Mouse (Mus musculus) layer of hippocampus, postnatal 14 days (tissue): Measurements from ENCODE around the gene Itgam. TPM values are rescaled to one million over a fixed set of nuclear protein-coding genes. Genes with fewer than 3 reads are reported as not detected.
"Not testable (repeated sequence)": the region's sequence is repeated elsewhere in the genome, so short reads cannot be mapped to it uniquely, and the experiment has no call there.

Experiments
- DNase-seq, 2 experiments: peaks; one replicate each; pipeline ENCODE4 v3.0.0; 2021 to 2022; ENCODE audit warnings: low spot score in 2 of 2, mixed read lengths in 1 of 2
- total RNA-seq, 2 experiments: library from RNA; stranded (reverse); gene quantifications; 2 replicates each; pipeline ENCODE4 v1.2.3; 2021

Gene Itgam
- total RNA-seq, 2 experiments from 2014 or later = 11.1 to 13.1 TPM

GRCm38 (mm10) chr7:128128741-128129720 is 66.6 kb downstream of the Itgam start, which contains the start of gene Itgax:
Itgax (plus strand) TSS chr7:128129547.
- DNase-seq = no peak

- DNase-seq = no peak
Measured at GRCm38 (mm10) chr7:128132148-128132547, 69.7 kb downstream of the Itgam start.

- DNase-seq = no peak
Measured at GRCm38 (mm10) chr7:128133596-128133995, 71.2 kb downstream of the Itgam start.

GRCm38 (mm10) chr7:128136927-128137326 is 74.5 kb downstream of the Itgam start:
- DNase-seq = no peak

GRCm38 (mm10) chr7:128139611-128140010 is 77.2 kb downstream of the Itgam start:
- no peak for DNase-seq

GRCm38 (mm10) chr7:128150970-128151369 is 88.5 kb downstream of the Itgam start:
- no peak for DNase-seq

- no peak for DNase-seq
Measured at GRCm38 (mm10) chr7:128154076-128154475, 91.6 kb downstream of the Itgam start, which contains the start of gene Itgad. Itgad (plus strand) TSS chr7:128154376.

GRCm38 (mm10) chr7:128154924-128155323 is 92.5 kb downstream of the Itgam start:
- no peak for DNase-seq

- not testable (repeated sequence) for DNase-seq
Measured at GRCm38 (mm10) chr7:128158688-128159354, 96.4 kb downstream of the Itgam start.

GRCm38 (mm10) chr7:128164001-128164400 is 101.6 kb downstream of the Itgam start:
- no peak for DNase-seq

- no peak for DNase-seq
Measured at GRCm38 (mm10) chr7:128166391-128166790, 104.0 kb downstream of the Itgam start.

Other genes starting within 250 kb of the Itgam start
- gene Stx4a, start 238.3 kb upstream of the Itgam start, total RNA-seq = 10 to 100 TPM; 51.4 to 59.6 TPM
- 100 to 1,000 TPM; 341 to 360 TPM for gene Stx1b, start 238.1 kb upstream of the Itgam start, total RNA-seq
- 10 to 100 TPM; 28.1 to 29.0 TPM for gene Zfp646, start 186.4 kb upstream of the Itgam start, total RNA-seq
- gene Zfp668, start 185.8 kb upstream of the Itgam start, total RNA-seq = 10 to 100 TPM; 22.4 to 23.9 TPM
- gene Prss53, start 171.7 kb upstream of the Itgam start, total RNA-seq = 1 to 10 TPM in 1 of 2 experiments, under 1 TPM in 1; 0.98 to 1.4 TPM
- not detected for gene Gm21974, start 167.2 kb upstream of the Itgam start, total RNA-seq
- gene Vkorc1, start 167.0 kb upstream of the Itgam start, total RNA-seq = 10 to 100 TPM; 20.2 to 24.7 TPM
- 10 to 100 TPM; 38.5 to 48.9 TPM for gene Bckdk, start 158.6 kb upstream of the Itgam start, total RNA-seq
- gene Kat8, start 150.1 kb upstream of the Itgam start, total RNA-seq = 10 to 100 TPM; 24.0 to 30.0 TPM
- gene Prss8, start 132.5 kb upstream of the Itgam start, total RNA-seq = under 1 TPM in 1 of 2 experiments, not detected in 1; 0.60 TPM
- 10 to 100 TPM; 12.2 to 12.4 TPM for gene Prss36, start 115.9 kb upstream of the Itgam start, total RNA-seq
- 100 to 1,000 TPM; 328 to 375 TPM for gene Fus, start 95.2 kb upstream of the Itgam start, total RNA-seq
- 1 to 10 TPM; 1.5 to 4.3 TPM for gene Pycard, start 68.8 kb upstream of the Itgam start, total RNA-seq
- under 1 TPM; 0.25 to 0.36 TPM for gene Trim72, start 58.7 kb upstream of the Itgam start, total RNA-seq
- under 1 TPM in 1 of 2 experiments, not detected in 1; 0.12 TPM for gene Gm49368, start within 50 bp of the Itgam start, total RNA-seq
- under 1 TPM; 0.26 to 0.39 TPM for gene Itgax, start 66.9 kb downstream of the Itgam start, total RNA-seq
- 1 to 10 TPM; 1.1 to 1.4 TPM for gene Itgad, start 91.7 kb downstream of the Itgam start, total RNA-seq
- gene Cox6a2, start 143.7 kb downstream of the Itgam start, total RNA-seq = 1 to 10 TPM; 3.5 to 8.1 TPM
- gene Armc5, start 174.7 kb downstream of the Itgam start, total RNA-seq = 10 to 100 TPM; 10.5 to 13.7 TPM
- 1 to 10 TPM; 3.6 to 4.1 TPM for gene 9130023H24Rik, start 175.4 kb downstream of the Itgam start, total RNA-seq
- gene Tgfb1i1, start 184.2 kb downstream of the Itgam start, total RNA-seq = 10 to 100 TPM; 22.6 to 24.1 TPM
- gene Slc5a2, start 203.0 kb downstream of the Itgam start, total RNA-seq = not detected
- 10 to 100 TPM; 23.6 to 24.6 TPM for gene BC017158, start 235.5 kb downstream of the Itgam start, total RNA-seq